Mouse (Mus musculus): ENCODE results near the gene Tacc2. TPM values are rescaled to one million over a fixed set of nuclear protein-coding genes. Genes with fewer than 3 reads are reported as not detected.

Tacc2 gene
- polyA plus RNA-seq, 1 experiment from 2014 or later = 50.8 TPM

DNA sequence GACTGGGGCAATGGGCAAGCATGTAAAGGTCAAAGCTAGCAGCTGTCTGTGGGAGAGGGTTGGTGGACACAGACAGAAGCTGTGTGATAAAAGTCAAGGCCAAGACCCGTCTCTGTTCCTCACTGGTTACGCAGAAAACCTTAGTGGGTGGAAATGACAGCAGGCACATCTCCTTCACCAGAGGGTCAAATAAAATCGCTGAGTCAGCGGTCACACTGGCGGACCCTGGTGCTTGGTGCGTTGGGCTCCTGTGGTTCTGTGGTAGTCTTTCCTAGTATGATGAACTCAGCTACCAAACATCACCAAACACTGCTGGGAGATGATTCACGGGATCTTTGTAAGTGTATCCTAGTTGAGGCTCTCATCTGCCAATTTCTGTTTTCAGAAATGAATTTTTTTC, 52.8 kb downstream of the Tacc2 start:
- H3K27me3 ChIP-seq (ENCODE audit: insufficient read depth, poor library complexity, severe bottlenecking) = 0 out of 2 replicates have a peak, but pooled peaks cover 6% of the 10 kb centered on the region
- H3K4me3 ChIP-seq = no peak overlapping the region
- DNase-seq (ENCODE audit: low spot score) = no peak
- no peaks in the 10 kb centered on the region for H3K36me3 ChIP-seq
- 87% methylated on average over 7 of the region's 7 CpGs for WGBS
- no peaks in the 10 kb centered on the region for H3K9me3 ChIP-seq
- H3K27ac ChIP-seq = no peak overlapping the region
- H3K4me1 ChIP-seq (replicated peaks) = peaks cover 18% of the 10 kb centered on the region

DNA sequence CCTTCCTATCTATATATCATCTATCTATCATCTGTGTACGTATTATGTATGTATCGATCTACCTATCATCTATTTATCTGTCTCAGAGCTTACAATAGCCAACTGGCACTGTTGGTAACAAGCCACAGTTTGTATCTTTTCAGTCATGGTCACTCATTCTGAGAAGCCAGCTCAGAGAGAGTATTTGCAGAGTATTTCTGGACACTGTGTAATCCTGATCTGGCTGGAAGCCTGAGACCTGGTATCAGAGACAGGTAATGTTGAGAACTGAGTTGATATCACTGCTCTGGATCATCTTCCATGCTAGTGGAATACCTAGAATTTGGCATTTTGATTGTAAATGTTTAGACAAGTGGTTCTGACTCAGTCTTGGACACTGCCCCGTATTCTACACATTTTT, 53.7 kb downstream of the Tacc2 start:
- Histone ChIP-seq H3K4me1 (replicated peaks) (peaks cover 25% of the 10 kb centered on the region), H3K4me3 (no peak overlapping the region), H3K27me3 (ENCODE audit: insufficient read depth, poor library complexity, severe bottlenecking) (0 out of 2 replicates have a peak, but pooled peaks cover 6% of the 10 kb centered on the region), H3K27ac (peak overlapping the region; percentile 64; the same call in 1 of the 2 replicates), H3K36me3 (no peaks in the 10 kb centered on the region), H3K9me3 (no peaks in the 10 kb centered on the region)
- no peak for DNase-seq (ENCODE audit: low spot score)
- 91% methylated on average over 3 of the region's 3 CpGs for WGBS

DNA sequence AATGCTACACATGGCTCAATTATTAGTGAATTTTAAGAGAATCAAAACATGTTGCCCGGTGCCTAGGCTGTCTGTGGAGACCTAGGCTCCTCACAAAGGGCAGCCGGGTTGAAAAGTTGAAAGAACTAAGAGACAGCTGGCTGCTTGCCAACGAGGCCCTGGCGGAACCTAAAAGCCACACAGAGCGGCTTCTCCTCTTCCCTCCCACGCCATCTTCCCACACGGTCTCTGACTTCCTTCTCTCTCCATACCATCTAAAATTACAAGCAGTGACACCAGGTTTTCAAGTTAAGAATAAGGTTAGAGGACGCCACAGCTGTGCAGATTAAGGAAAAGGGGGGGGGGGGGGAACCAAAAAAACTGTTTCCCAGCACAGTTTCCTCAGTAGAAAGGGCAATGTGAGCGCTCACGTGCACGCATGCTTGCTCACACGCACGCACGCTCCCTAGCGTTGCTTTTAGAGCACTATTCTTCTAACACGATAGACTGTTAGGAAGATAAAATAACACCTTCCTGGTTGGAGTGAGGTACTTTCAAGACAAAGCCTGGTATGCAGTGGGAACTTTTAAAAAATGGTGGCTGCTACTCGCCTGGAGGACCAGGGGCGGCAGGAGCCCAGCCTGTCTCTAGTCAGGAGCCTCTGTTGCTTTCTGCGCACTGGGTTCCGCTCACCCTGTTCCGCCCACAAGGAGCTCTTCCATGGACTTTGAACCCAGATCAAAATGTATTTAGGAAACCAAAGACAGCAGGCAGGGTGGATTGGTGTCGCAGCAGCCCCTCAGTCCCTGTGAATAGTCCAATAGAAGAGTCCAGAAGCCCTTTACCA, 54.5 kb downstream of the Tacc2 start:
- no peaks in the 10 kb centered on the region for H3K27me3 ChIP-seq (ENCODE audit: insufficient read depth, poor library complexity, severe bottlenecking)
- no peak for DNase-seq (ENCODE audit: low spot score)
- 76% methylated on average over 22 of the region's 22 CpGs for WGBS
- no peak overlapping the region for H3K4me3 ChIP-seq
- H3K36me3 ChIP-seq = no peaks in the 10 kb centered on the region
- peaks cover 25% of the 10 kb centered on the region for H3K4me1 ChIP-seq (replicated peaks)
- no peaks in the 10 kb centered on the region for H3K9me3 ChIP-seq
- H3K27ac ChIP-seq = peak overlapping the region; percentile 64

DNA sequence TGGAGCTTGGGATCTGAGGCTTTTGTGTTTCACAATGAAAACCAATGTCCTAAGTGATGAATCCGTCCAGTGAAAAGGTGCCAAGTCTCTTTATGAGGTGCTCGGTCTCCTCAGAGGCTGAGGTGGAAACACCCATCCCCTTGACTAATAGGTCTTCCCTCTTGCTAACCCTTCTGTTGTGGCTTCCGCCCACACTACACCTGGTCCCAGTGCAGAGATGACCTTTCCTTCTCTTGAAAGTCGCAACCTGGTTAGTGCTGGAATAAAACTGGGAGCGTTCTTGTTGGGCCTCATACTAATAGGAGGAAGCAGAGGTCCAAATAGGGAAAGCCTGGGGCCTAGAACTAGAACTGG, 55.1 kb downstream of the Tacc2 start:
- H3K27me3 ChIP-seq (ENCODE audit: insufficient read depth, poor library complexity, severe bottlenecking) = no peaks in the 10 kb centered on the region
- WGBS = 92% methylated on average over 5 of the region's 5 CpGs
- no peaks in the 10 kb centered on the region for H3K36me3 ChIP-seq
- peaks cover 25% of the 10 kb centered on the region for H3K4me1 ChIP-seq (replicated peaks)
- no peaks in the 10 kb centered on the region for H3K9me3 ChIP-seq
- no peak overlapping the region for H3K27ac ChIP-seq
- H3K4me3 ChIP-seq = no peak overlapping the region
- no peak for DNase-seq (ENCODE audit: low spot score)

DNA sequence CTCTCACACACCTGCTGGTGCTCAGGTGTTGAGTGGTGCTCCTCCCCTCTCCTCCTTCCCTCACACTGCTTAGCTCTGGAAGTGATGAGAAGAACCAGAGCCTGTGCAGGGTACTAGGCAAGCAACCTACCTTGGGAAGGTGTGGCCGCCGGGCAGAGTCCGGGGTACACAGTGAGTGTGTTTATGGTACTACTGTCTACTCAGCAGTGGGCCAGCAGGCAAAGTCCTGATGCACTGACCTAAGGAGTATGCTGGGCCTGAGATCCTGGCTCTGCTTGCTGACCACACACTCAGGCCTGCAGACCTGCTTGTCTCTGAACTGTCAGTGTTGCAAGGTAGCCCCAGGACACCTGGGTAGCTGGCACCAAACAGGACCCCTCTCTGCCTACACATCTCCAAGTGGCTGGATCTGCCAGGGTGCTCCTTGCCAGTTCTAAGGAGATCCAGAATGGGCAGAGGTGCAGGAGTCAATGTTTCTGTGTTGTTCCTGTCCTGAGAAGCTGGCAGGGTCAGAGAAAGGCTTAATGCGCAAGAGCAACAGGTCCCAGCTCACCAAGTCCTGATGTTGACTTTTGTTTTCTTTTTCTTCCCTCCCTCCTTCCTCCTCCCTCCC, 57.1 kb downstream of the Tacc2 start:
- Histone ChIP-seq H3K9me3 (no peaks in the 10 kb centered on the region), H3K4me1 (replicated peaks) (peaks cover 38% of the 10 kb centered on the region), H3K27me3 (ENCODE audit: insufficient read depth, poor library complexity, severe bottlenecking) (no peaks in the 10 kb centered on the region; the same call in 1 of the 2 replicates), H3K4me3 (no peak overlapping the region), H3K36me3 (no peaks in the 10 kb centered on the region), H3K27ac (no peak overlapping the region)
- DNase-seq (ENCODE audit: low spot score) = no peak
- WGBS = 92% methylated on average over 4 of the region's 4 CpGs

DNA sequence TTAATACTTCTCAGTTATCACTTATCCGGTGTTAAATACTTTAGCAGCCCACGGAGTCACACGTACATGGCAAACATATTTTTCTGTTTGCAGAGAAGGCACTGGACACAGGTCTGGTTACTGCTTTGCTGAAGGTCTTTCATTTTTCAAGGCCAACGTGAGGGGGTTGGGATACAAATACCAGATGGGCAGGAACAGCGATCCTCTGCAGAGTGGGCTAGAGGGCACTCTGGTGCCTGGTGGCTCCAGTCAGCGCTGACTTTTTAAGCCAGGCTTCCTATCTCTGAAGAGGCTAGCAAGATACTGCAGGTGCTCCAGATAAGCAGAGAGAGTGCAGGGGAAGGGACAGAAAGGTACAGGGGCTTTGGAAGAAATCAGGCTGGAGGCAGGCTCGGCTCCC, 58.0 kb downstream of the Tacc2 start:
- no peak overlapping the region for H3K4me3 ChIP-seq
- H3K27ac ChIP-seq = no peak overlapping the region
- H3K36me3 ChIP-seq = no peaks in the 10 kb centered on the region
- no peaks in the 10 kb centered on the region; the same call in 1 of the 2 replicates for H3K27me3 ChIP-seq (ENCODE audit: insufficient read depth, poor library complexity, severe bottlenecking)
- WGBS = 60% methylated on average over 7 of the region's 7 CpGs
- no peaks in the 10 kb centered on the region for H3K9me3 ChIP-seq
- peaks cover 38% of the 10 kb centered on the region for H3K4me1 ChIP-seq (replicated peaks)
- no peak for DNase-seq (ENCODE audit: low spot score)

DNA sequence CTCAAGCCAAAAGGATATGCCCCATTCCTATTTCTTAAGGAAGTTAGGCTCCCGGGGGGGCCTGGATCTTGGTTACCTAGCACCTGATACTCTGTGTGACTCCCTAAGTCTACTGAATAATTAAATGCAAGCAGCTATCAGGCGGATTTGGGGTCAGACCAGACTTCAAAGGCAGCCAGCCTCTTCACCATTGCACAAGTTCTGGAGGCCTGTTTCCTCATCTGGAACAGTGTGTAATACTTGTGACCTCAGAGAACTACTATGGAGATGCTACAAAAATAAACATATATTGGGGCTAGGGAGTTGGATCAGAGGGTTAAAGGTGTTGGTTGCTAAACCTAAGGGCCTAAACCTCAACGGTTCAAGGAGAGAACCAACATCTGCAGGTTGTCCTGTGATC, 59.0 kb downstream of the Tacc2 start:
- 80% methylated on average over 3 of the region's 3 CpGs for WGBS
- DNase-seq (ENCODE audit: low spot score) = no peak
- Histone ChIP-seq H3K4me1 (replicated peaks) (peaks cover 36% of the 10 kb centered on the region), H3K9me3 (no peaks in the 10 kb centered on the region), H3K4me3 (no peak overlapping the region), H3K27ac (no peak overlapping the region), H3K27me3 (ENCODE audit: insufficient read depth, poor library complexity, severe bottlenecking) (no peaks in the 10 kb centered on the region; the same call in 1 of the 2 replicates), H3K36me3 (no peaks in the 10 kb centered on the region)

DNA sequence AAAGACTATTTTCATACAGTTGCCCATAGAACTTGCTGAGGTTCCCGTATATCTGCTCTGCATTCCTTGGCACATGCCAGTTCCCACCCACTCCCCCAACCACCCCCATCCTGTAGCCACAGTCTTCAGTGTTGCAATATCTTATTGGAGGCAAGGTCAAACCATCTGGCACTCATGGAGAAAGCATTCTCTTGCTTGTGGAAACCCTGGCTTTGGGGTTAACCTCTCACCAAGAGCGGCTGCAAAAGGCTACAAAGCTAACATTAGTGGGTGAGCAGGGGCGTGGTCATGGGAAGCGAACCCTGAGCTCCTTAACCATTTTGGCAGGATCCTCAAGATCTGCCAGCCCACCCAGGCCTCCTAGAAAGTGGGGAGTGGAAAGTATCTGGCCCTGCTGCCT, 59.7 kb downstream of the Tacc2 start:
- Histone ChIP-seq H3K36me3 (no peaks in the 10 kb centered on the region), H3K27ac (no peak overlapping the region), H3K9me3 (no peaks in the 10 kb centered on the region), H3K4me3 (no peak overlapping the region), H3K27me3 (ENCODE audit: insufficient read depth, poor library complexity, severe bottlenecking) (no peaks in the 10 kb centered on the region; the same call in 1 of the 2 replicates), H3K4me1 (replicated peaks) (peaks cover 29% of the 10 kb centered on the region)
- no peak for DNase-seq (ENCODE audit: low spot score)
- WGBS = 88% methylated on average over 4 of the region's 4 CpGs

DNA sequence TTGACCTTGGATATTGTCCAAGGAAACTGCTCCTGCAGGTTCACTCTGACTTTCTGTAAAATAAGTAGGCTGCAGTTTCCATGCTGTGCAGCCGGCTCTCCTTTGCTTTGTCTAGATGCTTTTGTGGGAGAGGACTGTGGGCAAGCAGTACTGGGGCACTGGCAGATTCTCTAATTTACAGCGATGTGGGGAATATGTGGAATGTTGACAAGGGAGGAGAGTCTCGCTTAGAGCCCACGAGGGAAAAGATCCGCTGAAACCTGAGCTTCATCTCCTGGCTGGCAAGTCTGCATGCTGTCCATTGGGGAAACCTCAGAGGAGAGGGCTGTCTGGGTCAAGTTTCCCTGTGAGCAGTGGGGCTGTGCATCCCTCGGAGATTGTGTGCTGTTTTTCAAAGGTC, 60.6 kb downstream of the Tacc2 start:
- Histone ChIP-seq H3K27ac (peak overlapping the region; percentile 59; the same call in 1 of the 2 replicates), H3K36me3 (no peaks in the 10 kb centered on the region), H3K9me3 (no peaks in the 10 kb centered on the region), H3K4me1 (replicated peaks) (peaks cover 27% of the 10 kb centered on the region), H3K4me3 (no peak overlapping the region), H3K27me3 (ENCODE audit: insufficient read depth, poor library complexity, severe bottlenecking) (no peaks in the 10 kb centered on the region; the same call in 1 of the 2 replicates)
- no peak for DNase-seq (ENCODE audit: low spot score)
- 43% methylated on average over 6 of the region's 6 CpGs for WGBS

DNA sequence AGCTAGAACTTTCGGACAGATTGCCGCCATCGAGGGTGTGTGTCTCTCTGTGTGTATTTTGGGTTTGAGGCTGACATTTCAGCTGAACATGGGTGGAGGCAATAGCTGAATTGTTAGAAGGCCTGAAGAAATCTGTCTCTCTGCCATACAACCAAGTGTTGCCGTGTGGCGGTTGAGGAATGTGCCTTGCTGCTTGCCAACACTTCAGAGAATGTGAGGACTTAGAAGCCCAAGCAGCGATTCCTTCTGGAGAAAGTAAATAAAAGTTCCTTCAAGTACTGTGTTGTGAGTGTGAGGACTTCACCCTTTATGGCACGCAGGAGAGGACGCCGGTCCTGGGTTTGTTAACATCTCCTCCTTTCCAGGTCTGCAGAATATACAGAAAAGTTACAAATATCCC, 63.4 kb downstream of the Tacc2 start:
- peaks cover 4% of the 10 kb centered on the region for H3K27me3 ChIP-seq (ENCODE audit: insufficient read depth, poor library complexity, severe bottlenecking)
- WGBS = 90% methylated on average over 9 of the region's 9 CpGs
- no peak for DNase-seq (ENCODE audit: low spot score)
- peaks cover 28% of the 10 kb centered on the region for H3K4me1 ChIP-seq (replicated peaks)
- no peak overlapping the region for H3K4me3 ChIP-seq
- H3K9me3 ChIP-seq = no peaks in the 10 kb centered on the region
- H3K36me3 ChIP-seq = no peaks in the 10 kb centered on the region
- H3K27ac ChIP-seq = no peak overlapping the region

DNA sequence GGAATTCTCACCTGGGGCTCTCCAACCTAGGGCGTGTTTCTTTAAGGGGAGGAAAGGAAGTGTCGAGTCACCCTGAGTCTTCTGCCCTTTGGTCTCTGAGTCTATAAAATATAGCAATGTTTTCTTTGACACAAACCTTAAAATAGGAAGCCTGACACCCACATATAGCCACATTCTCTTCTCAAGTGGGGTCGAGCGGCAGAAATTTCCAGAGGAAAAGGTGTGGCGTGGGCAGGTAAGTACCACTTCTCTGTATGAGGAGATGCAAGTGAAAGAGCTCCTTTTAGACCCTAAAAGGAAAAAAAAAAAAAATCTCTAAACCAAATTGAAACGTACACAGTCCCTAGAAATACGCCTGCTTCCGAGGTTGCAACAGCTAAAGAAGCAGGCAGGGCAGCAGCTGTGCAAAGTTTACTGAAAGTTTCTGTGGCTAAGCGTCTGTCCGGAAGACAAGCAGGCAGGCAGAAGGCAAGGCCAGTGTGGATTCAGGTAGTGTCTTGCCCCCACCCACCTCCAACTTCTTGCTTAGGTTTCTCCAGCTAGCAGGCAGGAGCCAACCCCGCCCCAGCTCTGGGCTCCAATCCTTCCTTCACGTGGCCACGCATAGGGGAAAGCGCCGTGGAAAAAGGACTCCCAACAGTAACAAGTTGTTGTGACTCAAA, 68.2 kb downstream of the Tacc2 start:
- WGBS = 19% methylated on average over 15 of the region's 15 CpGs
- no peak for DNase-seq (ENCODE audit: low spot score)
- Histone ChIP-seq H3K4me3 (peak overlapping the region; percentile 78), H3K4me1 (replicated peaks) (peaks cover 54% of the 10 kb centered on the region), H3K9me3 (no peaks in the 10 kb centered on the region), H3K36me3 (no peaks in the 10 kb centered on the region), H3K27ac (peak overlapping the region; percentile 95), H3K27me3 (ENCODE audit: insufficient read depth, poor library complexity, severe bottlenecking) (peaks cover 4% of the 10 kb centered on the region; the same call in 1 of the 2 replicates)

DNA sequence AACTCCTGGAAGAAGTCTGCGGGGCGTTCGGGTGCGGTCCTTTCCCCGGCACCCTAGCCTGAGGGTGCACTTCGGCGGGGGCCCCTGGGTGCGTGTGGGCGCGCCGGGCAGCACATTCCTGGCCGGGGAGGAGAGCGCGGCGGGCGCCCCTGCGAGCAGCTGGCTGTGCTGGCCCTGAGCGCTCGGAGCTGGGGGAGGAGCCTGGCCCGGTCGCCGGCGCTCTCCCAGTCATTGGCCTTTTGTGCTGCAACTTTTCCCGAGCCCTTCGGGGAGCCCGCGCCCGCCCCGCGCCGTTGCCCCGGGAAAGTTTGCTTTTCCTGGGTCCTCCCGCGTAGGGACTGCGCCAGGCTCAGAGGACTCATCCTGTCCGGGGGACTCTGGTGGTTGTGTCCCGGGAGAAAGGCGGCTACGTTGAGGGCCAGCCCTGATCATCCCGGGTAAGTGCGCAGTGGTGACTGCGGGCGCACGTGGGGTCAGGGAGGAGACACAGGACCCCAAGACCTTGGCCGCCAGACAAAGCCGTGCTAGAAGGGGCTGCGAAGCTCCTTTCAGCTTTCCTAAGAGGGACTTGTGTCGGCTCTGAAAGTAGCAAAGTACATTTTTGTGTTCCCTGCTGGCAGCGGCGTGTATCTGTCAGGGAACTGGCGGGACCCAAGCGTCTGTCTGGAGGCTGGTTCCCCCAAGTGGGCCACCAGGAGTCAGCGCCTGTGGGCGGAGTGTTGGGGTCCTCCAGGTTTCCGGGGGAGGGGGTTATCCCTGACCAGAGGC, 68.9 kb downstream of the Tacc2 start:
- under 1% methylated on average over 55 of the region's 55 CpGs for WGBS
- Histone ChIP-seq H3K27ac (peak overlapping the region; percentile 95), H3K36me3 (no peaks in the 10 kb centered on the region), H3K4me1 (replicated peaks) (peaks cover 54% of the 10 kb centered on the region), H3K4me3 (peak overlapping the region; percentile 78), H3K9me3 (no peaks in the 10 kb centered on the region), H3K27me3 (ENCODE audit: insufficient read depth, poor library complexity, severe bottlenecking) (peaks cover 4% of the 10 kb centered on the region; the same call in 1 of the 2 replicates)
- DNase-seq (ENCODE audit: low spot score) = peak; percentile 85

Measured in hindbrain, embryonic 10.5 days (tissue).